ENCODE assay signal across 10 mouse cellular contexts in the genomic region with DNA sequence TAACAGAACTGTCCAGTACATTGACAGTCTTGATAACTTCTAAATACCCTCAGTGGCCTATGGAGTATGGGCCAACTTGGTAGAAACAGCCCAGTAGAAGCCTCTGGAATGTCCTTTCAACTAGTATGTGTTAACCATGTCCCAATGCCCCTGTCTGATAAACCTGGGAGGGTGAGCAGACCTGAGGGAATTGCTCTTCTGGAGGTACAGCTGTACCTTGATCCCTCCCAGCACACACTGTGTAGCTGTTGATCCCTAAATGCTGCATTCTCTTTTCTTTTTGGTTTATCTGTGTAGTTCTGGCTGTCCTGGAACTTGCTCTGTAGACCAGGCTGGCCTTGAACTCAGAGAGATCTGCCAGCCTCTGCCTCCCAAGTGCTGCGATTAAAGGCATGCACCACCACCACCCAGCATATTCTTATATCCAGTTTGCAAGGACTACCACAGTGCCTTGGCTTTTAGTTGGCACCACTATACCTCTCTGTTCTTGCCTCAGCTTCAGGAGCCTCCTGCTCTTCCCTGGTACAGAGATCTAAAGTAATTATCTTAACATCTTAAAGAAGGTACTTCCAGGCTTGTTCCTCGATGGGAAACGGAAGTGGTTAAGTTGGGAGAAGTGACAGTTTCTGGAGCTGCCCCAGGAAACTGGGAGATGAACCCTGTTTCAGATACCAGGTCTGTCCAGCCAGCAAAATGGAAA. TPM values are rescaled to one million over a fixed set of nuclear protein-coding genes. Genes with fewer than 3 reads are reported as not detected.
DNase-seq lines count a peak whose midpoint lies in the region; ATAC-seq and TF ChIP-seq lines count a peak whose summit lies in the region.
"Had no signal": no experiment of that assay in that cellular context is flagged by ENCODE, and none has a peak within 500 bp of the region (broad histone marks: within the 10 kb centered on the region; RNA-seq: fewer than 3 reads in every experiment).

No protein-coding gene starts in this region.

- H3K4me1 ChIP-seq in liver, embryonic 11.5 days (replicated peaks; ENCODE audit: control insufficient read depth, insufficient read depth, low read length) = peaks cover 10% of the 10 kb centered on the region

- no peaks in the 10 kb centered on the region for H3K9me3 ChIP-seq in liver, embryonic 11.5 days (ENCODE audit: control insufficient read depth, low read length)

- no peak for ATAC-seq in cerebellum, adult (ENCODE audit: insufficient number of reproducible peaks, low FRiP score, low TSS enrichment)
- no peak for ATAC-seq in liver, embryonic 11.5 days (replicated peaks; ENCODE audit: low FRiP score)

- no peaks in the 10 kb centered on the region for H3K79me2 ChIP-seq in myocyte (ENCODE audit: control insufficient read depth, insufficient read depth)

- H3K4me3 ChIP-seq in liver, embryonic 11.5 days (ENCODE audit: low read depth, low read length) = peak overlapping the region; percentile 65; the same call in 1 of the 2 replicates
- H3K4me3 ChIP-seq in myocyte = peak overlapping the region; percentile 49

- 78% methylated on average over 3 of the region's 3 CpGs for WGBS in liver, embryonic 11.5 days

- peak overlapping the region; percentile 78 for H3K4me2 ChIP-seq in liver, embryonic 11.5 days
- H3K4me2 ChIP-seq in myocyte (ENCODE audit: low read depth) = peak overlapping the region; percentile 98

- DNase-seq in cerebellum, adult 9-11 months = peak; percentile 47
- no peak for DNase-seq in liver, embryonic 11.5 days (ENCODE audit: low spot score)
- DNase-seq in liver = no peak
- peak; percentile 37 for DNase-seq in induced T-regulatory cell, adult 2 months (ENCODE audit: low read depth)
- DNase-seq in frontal cortex, postnatal 36 days (ENCODE audit: low spot score in 2 of 2) = no peak
- no peak for DNase-seq in ovary, postnatal 36 days (ENCODE audit: low spot score)
- DNase-seq: adrenal gland, adult 8-10 months; gastrocnemius, postnatal 36 days had no signal

- H3K27ac ChIP-seq in liver, embryonic 11.5 days (ENCODE audit: low read depth, low read length) = peak overlapping the region; percentile 96

- H3K36me3 ChIP-seq in liver, embryonic 11.5 days (ENCODE audit: control insufficient read depth, insufficient read depth, low read length) = peaks cover 18% of the 10 kb centered on the region; the same call in 1 of the 2 replicates
- no peaks in the 10 kb centered on the region for H3K36me3 ChIP-seq in myocyte (ENCODE audit: control insufficient read depth, insufficient read depth)

- H3K9ac ChIP-seq in liver, embryonic 11.5 days (ENCODE audit: low read depth, low read length) = peak overlapping the region; percentile 61

- H3ac ChIP-seq in myocyte (ENCODE audit: control insufficient read depth, insufficient read length) = no peak overlapping the region

- TF ChIP-seq POLR2A in myocyte (IDR thresholded peaks at IDR 0.05; ENCODE audit: insufficient read length, low read depth) = no peak

- no peaks in the 10 kb centered on the region for H3K27me3 ChIP-seq in liver, embryonic 11.5 days (replicated peaks; ENCODE audit: control insufficient read depth, insufficient read depth, low read length)
- H3K27me3 ChIP-seq in myocyte (ENCODE audit: control insufficient read depth, insufficient read depth, insufficient read length) = no peaks in the 10 kb centered on the region

TF ChIP-seq in myocyte, 11 proteins besides CTCF, POLR2A, EP300 and RAD21:
- TF ChIP-seq E2F4 (IDR thresholded peaks at IDR 0.05; ENCODE audit: insufficient read depth) (no peak), POLR2AphosphoS2 (IDR thresholded peaks at IDR 0.05; ENCODE audit: insufficient read length, low read depth) (no peak), REST (IDR thresholded peaks at IDR 0.05; ENCODE audit: insufficient read depth, insufficient read length) (no peak), MYOD1 (IDR thresholded peaks at IDR 0.05; ENCODE audit: control insufficient read depth in 1 of 3, insufficient read length in 2 of 3, low read depth in 2 of 3) (no peak), USF1 (IDR thresholded peaks at IDR 0.05; ENCODE audit: low read depth) (no peak), TCF12 (IDR thresholded peaks at IDR 0.05; ENCODE audit: insufficient read depth, poor library complexity, severe bottlenecking) (no peak), SRF (IDR thresholded peaks at IDR 0.05; ENCODE audit: control insufficient read depth, insufficient read length, low read depth) (no peak), MAX (IDR thresholded peaks at IDR 0.05; ENCODE audit: low read depth) (no peak), CEBPB (IDR thresholded peaks at IDR 0.05; ENCODE audit: insufficient read depth, poor library complexity, severe bottlenecking) (no peak), MYOG (IDR thresholded peaks at IDR 0.05; ENCODE audit: control insufficient read depth in 1 of 3, insufficient read depth in 1 of 3, insufficient read length in 2 of 3, low read depth in 2 of 3) (no peak), TCF3 (IDR thresholded peaks at IDR 0.05; ENCODE audit: insufficient read length, low read depth) (no peak)

RNA-seq across cellular contexts. Expression of gene D2hgdh, which starts 0.8 kb away (rescaled TPM):
- 10.1 and 12.3 TPM in 2 replicates for polyA plus RNA-seq in liver, embryonic 11.5 days (2014; fragmentation: Nextera tagmentation; extraction: Ambion mirVana)
- polyA plus RNA-seq in myocyte (2012; fragmentation: generic; extraction: Trizol) = 7.6 TPM

RNA-seq across cellular contexts. Expression of gene Ing5, which starts 20.2 kb away (rescaled TPM):
- polyA plus RNA-seq in liver, embryonic 11.5 days (2014; fragmentation: Nextera tagmentation; extraction: Ambion mirVana) = 23.1 and 24.2 TPM in 2 replicates
- 3.3 TPM for polyA plus RNA-seq in myocyte (2012; fragmentation: generic; extraction: Trizol)

RNA-seq across cellular contexts. Expression of gene Dtymk, which starts 22.2 kb away (rescaled TPM):
- polyA plus RNA-seq in liver, embryonic 11.5 days (2014; fragmentation: Nextera tagmentation; extraction: Ambion mirVana) = 297 and 324 TPM in 2 replicates
- 81.4 TPM for polyA plus RNA-seq in myocyte (2012; fragmentation: generic; extraction: Trizol)

RNA-seq across cellular contexts. Expression of gene Gal3st2, which starts 37.2 kb away (rescaled TPM):
- polyA plus RNA-seq in liver, embryonic 11.5 days (2014; fragmentation: Nextera tagmentation; extraction: Ambion mirVana) = not detected in 2 replicates
- 0.14 TPM for polyA plus RNA-seq in myocyte (2012; fragmentation: generic; extraction: Trizol)

Comparison
In these comparisons a context has a peak if more than half of its experiments do, and no peak if none do; other contexts are left out.
1. DNase-seq: peak in cerebellum, adult 9-11 months (single experiment) and induced T-regulatory cell, adult 2 months (single experiment); none in liver, embryonic 11.5 days (single experiment), liver (single experiment), frontal cortex, postnatal 36 days (0 of 2) and ovary, postnatal 36 days (single experiment).